ENCODE assay signal across 8 mouse cellular contexts in genomic region chr7:125708100-125708499, GRCm38 (mm10). TPM values are rescaled to one million over a fixed set of nuclear protein-coding genes. Genes with fewer than 3 reads are reported as not detected.
DNase-seq lines count a peak whose midpoint lies in the region; ATAC-seq and TF ChIP-seq lines count a peak whose summit lies in the region.

No protein-coding gene starts in this region.

- no peak for ATAC-seq in liver, embryonic 13.5 days (ENCODE audit: low read depth)

- WGBS in thymus, adult 2 months, result 7% methylated on average over 15 of the region's 15 CpGs
- 1% methylated on average over 15 of the region's 15 CpGs for WGBS in liver, embryonic 13.5 days (ENCODE audit: insufficient replicate concordance)

- no peak overlapping the region for H3K27ac ChIP-seq in thymus, adult 2 months (ENCODE audit: control insufficient read depth, insufficient read depth, low read length)
- H3K27ac ChIP-seq in liver, embryonic 13.5 days, result peak overlapping the region; percentile 54; the same call in 1 of the 2 replicates

- peak; percentile 20 for DNase-seq in embryo, embryonic 10.5 days (ENCODE audit: low spot score)
- no peak for DNase-seq in embryo, embryonic 9.5 days (ENCODE audit: extremely low spot score)
- no peak for DNase-seq in thymus, adult 2 months
- no peak for DNase-seq in thymus, postnatal 14 days
- no peak for DNase-seq in liver, embryonic 13.5 days
- no peak for DNase-seq in urinary bladder, postnatal 4 days (ENCODE audit: low spot score in 2 of 2)
- DNase-seq in Muller cell, postnatal 12 days (ENCODE audit: inconsistent ontology term), result no peak
- DNase-seq in spleen, adult 12 weeks (ENCODE audit: low spot score), result no peak

- H3K4me1 ChIP-seq in thymus, adult 2 months (replicated peaks; ENCODE audit: control insufficient read depth, insufficient read depth, low read length), result peaks cover 17% of the 10 kb centered on the region
- peaks cover 40% of the 10 kb centered on the region for H3K4me1 ChIP-seq in liver, embryonic 13.5 days (replicated peaks)

- peaks cover 11% of the 10 kb centered on the region for H3K36me3 ChIP-seq in thymus, adult 2 months (ENCODE audit: control insufficient read depth, insufficient read depth, low read length)
- peaks cover 17% of the 10 kb centered on the region for H3K36me3 ChIP-seq in liver, embryonic 13.5 days

- H3K4me2 ChIP-seq in liver, embryonic 13.5 days, result peak overlapping the region; percentile 96

- H3K4me3 ChIP-seq in thymus, adult 2 months (ENCODE audit: control insufficient read depth, insufficient read depth, low read length), result peak overlapping the region; percentile 82
- H3K4me3 ChIP-seq in liver, embryonic 13.5 days (replicated peaks), result peak overlapping the region; percentile 92

- peak overlapping the region; percentile 86 for H3K9ac ChIP-seq in liver, embryonic 13.5 days

- no peaks in the 10 kb centered on the region for H3K9me3 ChIP-seq in liver, embryonic 13.5 days (replicated peaks)

- no peak for TF ChIP-seq POLR2A in thymus, adult 2 months (IDR thresholded peaks at IDR 0.05; ENCODE audit: control insufficient read depth, extremely low read depth, insufficient read depth, low read length, poor library complexity)

- no peaks in the 10 kb centered on the region for H3K27me3 ChIP-seq in thymus, adult 2 months (ENCODE audit: control insufficient read depth, insufficient read depth, low read length)
- H3K27me3 ChIP-seq in liver, embryonic 13.5 days, result no peaks in the 10 kb centered on the region

- no peak for TF ChIP-seq CTCF in thymus, adult 2 months (IDR thresholded peaks at IDR 0.05; ENCODE audit: borderline replicate concordance, control insufficient read depth, extremely low read depth, insufficient read depth, low read length, poor library complexity)

RNA-seq across cellular contexts. Expression of gene D430042O09Rik, which starts 0.4 kb away (rescaled TPM):
- polyA plus RNA-seq in thymus, adult 2 months (2012; rRNA removed), result 22.3 and 22.4 TPM in 2 replicates
- 1.5 TPM in 2 replicates for polyA plus RNA-seq in liver, embryonic 13.5 days (2015; fragmentation: Nextera tagmentation; extraction: Ambion mirVana)

RNA-seq across cellular contexts. Expression of gene Gtf3c1, which starts 0.5 kb away (rescaled TPM):
- polyA plus RNA-seq in thymus, adult 2 months (2012; rRNA removed), result 94.4 and 97.0 TPM in 2 replicates
- 7.1 and 9.0 TPM in 2 replicates for polyA plus RNA-seq in liver, embryonic 13.5 days (2015; fragmentation: Nextera tagmentation; extraction: Ambion mirVana)
